Mouse (Mus musculus) CD4-positive helper T cell, adult 2 months (primary cell): ENCODE data around the gene Anapc1.
"Not testable (repeated sequence)": the region's sequence is repeated elsewhere in the genome, so short reads cannot be mapped to it uniquely, and the experiment has no call there.

Source experiments
- DNase-seq: peaks from one replicate; pipeline ENCODE4 v3.0.0-alpha.2; 2012; ENCODE audit warnings: low read depth, missing footprints, low spot score

Anapc1 gene

GRCm38 (mm10) chr2:128697047-128697446, 9.9 kb upstream of the Anapc1 start:
- DNase-seq: no peak

DNA sequence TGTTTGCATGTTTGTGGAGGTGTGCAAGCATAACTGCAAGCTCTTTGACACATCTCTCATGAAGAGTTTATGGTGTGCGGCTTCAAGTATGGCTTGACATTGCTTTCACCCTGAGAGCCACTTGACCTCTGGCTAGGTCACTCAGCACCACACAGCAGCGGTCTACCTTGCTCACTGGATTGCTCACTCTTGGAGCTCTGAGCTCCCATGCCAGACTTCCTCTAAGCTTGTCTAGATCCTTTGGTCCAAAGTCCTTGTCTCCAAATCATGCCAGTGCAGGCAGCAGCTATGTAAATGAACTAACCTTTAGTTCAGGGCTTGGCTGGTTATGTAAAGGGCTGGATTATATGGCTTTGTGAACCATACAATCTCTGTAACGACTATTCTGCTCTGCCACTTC, 9.2 kb upstream of the Anapc1 start:
- DNase-seq: no peak

DNA sequence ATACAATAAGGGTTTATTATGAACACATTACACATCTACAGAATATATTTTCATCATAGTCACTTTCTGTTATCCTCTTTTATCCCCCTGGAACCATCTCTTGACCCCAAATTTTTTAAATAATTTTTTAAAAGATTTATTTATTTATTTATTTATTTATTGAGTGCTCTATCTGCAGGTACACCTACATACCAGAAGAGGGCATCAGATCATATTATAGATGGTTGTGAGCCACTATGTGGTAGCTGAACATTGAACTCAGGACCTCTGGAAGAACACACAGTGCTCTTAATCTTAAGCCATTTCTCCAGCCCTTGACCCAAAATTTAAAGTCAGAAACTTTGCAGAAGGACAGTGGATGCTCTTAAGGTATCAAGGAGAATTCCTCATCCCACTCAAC, 7.4 kb upstream of the Anapc1 start:
- no peak for DNase-seq

DNA sequence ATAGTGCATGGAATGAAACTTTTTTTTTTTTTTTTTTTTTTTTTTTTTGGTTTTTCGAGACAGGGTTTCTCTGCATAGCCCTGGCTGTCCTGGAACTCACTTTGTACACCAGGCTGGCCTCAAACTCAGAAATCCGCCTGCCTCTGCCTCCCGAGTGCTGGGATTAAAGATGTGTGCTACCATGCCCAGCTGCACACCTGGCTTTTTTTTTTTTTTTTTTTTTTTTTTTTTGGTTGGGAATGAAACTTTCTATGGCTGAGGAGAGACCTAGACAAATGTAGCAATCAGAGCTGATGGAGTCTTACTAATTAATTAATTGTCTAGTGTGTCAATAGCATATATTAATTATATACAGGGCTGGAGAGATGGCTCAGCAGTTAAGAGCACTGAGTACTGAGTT, 6.6 kb upstream of the Anapc1 start:
- DNase-seq: not testable (repeated sequence)

- DNase-seq: no peak
These were observed 6.0 kb upstream of the Anapc1 start for GRCm38 (mm10) chr2:128693236-128693635.

GRCm38 (mm10) chr2:128692771-128693170, 5.6 kb upstream of the Anapc1 start:
- no peak for DNase-seq

- no peak for DNase-seq
These were observed 5.1 kb upstream of the Anapc1 start for GRCm38 (mm10) chr2:128692336-128692735.

GRCm38 (mm10) chr2:128687558-128688120, 448 bp upstream of the Anapc1 start:
- DNase-seq: no peak

DNA sequence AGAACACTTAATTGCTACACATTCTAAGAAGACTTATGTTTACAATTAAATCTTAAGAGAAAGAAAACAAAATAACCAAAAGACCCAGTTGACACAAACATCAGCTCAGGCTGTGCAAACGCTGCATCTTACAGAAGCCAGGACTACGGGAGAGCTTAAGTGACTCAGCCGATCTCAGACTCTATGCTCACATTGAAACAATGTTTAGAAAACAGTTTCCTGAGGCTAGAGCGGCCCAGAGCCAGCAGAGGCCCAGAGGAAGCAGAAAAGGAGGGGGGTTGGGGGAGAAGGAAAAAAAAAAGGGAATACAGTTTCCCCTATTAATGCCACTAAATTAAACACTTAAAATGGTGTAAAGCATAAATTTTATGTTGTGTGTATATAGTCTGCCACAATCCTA, 6.5 kb downstream of the Anapc1 start:
- no peak for DNase-seq

- DNase-seq: no peak
These were observed 66.6 kb downstream of the Anapc1 start for GRCm38 (mm10) chr2:128620578-128620977.

- DNase-seq: no peak
These were observed 71.8 kb downstream of the Anapc1 start for GRCm38 (mm10) chr2:128615366-128615765.

GRCm38 (mm10) chr2:128613365-128613764, 73.8 kb downstream of the Anapc1 start:
- no peak for DNase-seq

GRCm38 (mm10) chr2:128612275-128612674, 74.9 kb downstream of the Anapc1 start:
- no peak for DNase-seq

DNA sequence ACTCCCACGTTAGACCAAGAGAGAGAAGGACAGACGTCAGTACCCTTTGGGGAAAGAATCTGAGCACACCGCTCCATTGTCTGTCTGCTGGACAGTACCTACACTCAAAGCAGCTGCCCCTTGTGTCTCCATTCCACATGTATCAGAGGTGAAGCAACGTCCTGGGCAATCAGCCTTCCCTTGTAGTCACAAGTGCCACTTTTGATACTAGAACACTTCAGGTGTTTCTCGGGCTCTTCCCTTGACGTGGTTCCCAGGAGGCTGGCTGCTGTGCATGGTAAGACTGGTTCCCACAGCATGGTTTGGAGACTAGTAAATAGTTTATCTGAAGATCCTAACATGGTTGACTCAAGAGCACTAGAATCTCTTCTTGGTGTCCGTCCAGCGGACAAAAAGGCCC, 76.0 kb downstream of the Anapc1 start:
- DNase-seq: no peak

DNA sequence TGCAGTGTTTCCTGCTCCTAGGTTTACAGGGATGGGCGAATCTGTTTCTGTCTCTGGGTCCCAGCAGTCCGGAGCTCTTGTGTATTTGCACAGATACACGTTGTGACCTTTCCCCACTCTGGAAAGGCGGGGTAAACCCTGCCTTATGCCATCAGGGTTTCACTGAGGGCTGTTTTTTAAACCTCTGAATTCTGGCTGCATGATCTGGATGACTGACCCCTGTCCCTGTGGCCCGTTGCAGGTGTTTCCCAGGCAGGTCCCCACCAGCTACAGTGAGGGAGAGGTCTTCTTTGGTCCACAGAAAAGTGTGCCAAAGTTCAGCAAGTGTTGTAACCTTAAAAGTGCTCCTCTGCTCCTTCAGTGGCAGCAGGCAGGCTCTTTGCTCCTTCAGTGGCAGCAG, 77.9 kb downstream of the Anapc1 start:
- no peak for DNase-seq

DNA sequence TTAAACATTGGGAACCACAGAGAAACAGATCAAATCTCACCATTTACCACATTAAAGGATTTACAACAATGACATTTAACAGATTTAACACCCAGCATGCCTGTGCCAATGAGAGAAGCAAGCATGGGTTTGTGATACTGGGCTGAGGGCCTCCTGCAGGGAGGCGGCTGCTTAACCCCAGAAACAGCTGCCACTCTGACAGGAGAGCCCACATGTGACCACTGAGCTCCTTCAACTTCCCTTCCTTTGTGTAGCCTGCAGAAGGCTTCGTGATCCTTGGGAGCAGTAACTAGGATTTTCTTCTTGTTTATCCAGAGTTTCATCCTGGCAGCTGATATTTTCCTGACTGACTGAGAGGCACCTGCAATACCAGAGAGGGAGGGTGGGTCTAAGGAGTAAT, 85.7 kb downstream of the Anapc1 start:
- no peak for DNase-seq

DNA sequence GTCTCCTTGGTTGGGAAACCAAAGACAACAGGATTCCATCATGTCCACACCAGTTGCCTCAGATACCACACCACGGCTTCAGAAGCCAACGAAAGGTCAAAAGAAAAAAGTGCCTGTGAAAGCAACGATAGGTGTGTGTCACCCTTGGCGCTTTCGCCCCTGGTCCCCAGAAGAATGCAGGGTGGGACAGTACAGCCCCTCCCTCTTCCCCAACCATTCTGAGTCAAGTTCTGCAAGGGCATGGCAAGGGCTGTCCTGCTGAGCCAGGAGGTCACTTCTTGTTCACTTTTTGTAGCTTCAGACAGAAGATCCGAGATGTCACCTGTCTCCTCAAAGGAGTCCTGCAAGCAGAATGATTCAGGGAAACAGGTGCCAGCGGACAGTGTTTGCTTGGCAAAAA, 94.9 kb downstream of the Anapc1 start:
- DNase-seq: no peak

GRCm38 (mm10) chr2:128590909-128591308, 96.3 kb downstream of the Anapc1 start, which contains the start of gene Spdye4c:
Spdye4c (plus strand) TSS chr2:128591209.
- DNase-seq: no peak

DNA sequence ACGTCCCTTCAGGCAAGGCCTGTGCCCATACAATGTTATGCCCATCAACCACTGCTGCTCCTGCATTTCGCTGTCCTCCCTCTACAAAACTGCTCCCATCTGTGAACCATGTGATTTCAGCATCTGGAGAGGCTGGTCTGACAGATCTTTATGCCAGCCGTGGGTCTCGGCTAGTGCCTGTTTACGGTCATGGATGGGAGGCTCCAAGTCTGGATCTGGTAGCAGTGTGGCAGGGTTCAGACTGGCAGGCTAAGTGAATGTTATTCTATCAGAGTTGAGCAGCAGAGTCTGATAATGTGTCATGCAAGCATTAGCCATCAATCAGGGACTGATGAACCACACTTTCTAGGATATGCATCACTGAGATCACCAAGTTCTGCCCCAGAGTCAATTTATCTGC, 104.3 kb downstream of the Anapc1 start:
- no peak for DNase-seq

DNA sequence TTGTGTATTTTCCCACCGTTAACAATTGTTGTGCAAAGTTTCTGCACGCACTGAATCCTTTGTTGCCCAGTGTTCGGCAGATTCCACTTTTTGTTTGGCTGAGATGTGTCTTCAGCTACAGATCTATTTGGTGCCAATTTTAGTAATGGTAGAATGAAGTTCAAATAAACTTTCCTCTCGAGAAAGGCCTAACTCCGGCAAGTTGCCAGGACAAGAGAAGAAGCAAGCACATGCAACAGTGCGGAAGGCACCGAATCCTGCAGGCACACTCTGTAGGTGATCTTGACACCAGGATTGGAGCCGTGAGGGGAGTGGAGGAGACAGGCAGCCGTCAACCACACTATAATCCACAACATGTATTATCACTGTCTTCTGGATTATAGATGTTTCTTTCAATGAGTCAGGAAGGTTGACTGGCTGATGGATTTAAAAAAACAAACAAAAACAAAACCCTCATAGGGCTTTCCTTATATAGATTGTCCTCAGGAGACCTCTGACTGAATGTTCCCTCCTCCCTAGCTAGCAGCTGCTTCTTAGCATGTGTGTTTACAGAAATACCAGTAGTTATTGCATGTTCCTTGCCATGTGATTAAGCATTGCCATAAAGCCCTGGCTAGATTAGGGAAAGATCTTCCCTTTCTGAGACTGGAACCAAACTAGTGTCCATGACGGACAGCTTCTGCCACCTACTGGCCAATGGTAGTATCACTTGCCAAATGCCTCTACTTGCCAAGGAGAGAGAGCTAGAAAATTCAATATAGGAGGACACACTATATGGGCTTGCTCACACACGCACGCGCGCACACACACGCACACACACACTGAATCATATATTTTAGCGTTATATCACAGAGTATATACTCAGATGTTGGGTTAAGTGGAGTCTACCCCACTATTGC, 114.2 kb downstream of the Anapc1 start:
- peak; percentile 68 for DNase-seq

GRCm38 (mm10) chr2:128571001-128571400, 116.2 kb downstream of the Anapc1 start:
- no peak for DNase-seq

GRCm38 (mm10) chr2:128568490-128568889, 118.7 kb downstream of the Anapc1 start:
- DNase-seq: no peak

DNA sequence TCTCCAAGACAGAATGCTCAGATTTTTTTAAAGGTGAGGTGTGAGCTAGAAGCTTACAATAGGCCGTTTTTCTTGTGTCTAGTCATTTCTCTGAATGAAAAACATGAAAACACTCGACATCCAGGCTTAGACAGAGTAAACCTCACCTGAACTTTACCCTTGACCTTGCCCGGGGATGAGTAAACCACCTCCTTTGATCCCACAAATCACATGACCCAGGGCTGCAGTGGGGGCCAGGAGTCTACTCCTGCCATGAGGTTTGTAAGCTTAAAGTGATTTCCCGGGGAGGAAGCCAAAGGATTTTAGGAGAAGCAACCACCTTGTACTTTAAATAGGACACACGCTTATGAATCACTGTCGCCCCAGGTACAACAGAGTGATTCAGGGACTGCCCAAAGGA, 119.2 kb downstream of the Anapc1 start:
- no peak for DNase-seq
